Mouse (Mus musculus) neural tube, embryonic 11.5 days (tissue): ENCODE measurements around the gene Abca7. TPM values are rescaled to one million over a fixed set of nuclear protein-coding genes. Genes with fewer than 3 reads are reported as not detected.
A peak's percentile ranks its signal among the peaks of the same experiment; 100 is the strongest.

Experiments used
- ATAC-seq: fragments of 200-750 bp; cut with Nextera tagmentation; 2 replicates; pipeline ENCODE4 v1.8.0; 2017; ENCODE audit warnings: moderate number of reproducible peaks, mild to moderate bottlenecking, moderate TSS enrichment, moderate library complexity; ENCODE audit not compliant: insufficient read depth, low FRiP score, low TSS enrichment
- DNase-seq: peaks from one replicate; pipeline ENCODE4 v3.0.0-alpha.2; 2015; ENCODE audit warnings: low spot score
- H3K27ac ChIP-seq: fragments of 300-500 bp; sonication (generic); 2 replicates; pipeline ENCODE4 v1.5.1; 2014; ENCODE audit warnings: low read depth, mild to moderate bottlenecking, low read length
- H3K27me3 ChIP-seq: fragments of 300-500 bp; sonication (generic); 2 replicates; pipeline ENCODE4 v1.6.1; 2014; ENCODE audit warnings: mild to moderate bottlenecking, low read length, mixed read lengths; ENCODE audit not compliant: control insufficient read depth, insufficient read depth
- H3K36me3 ChIP-seq: fragments of 300-500 bp; sonication (generic); 2 replicates; pipeline ENCODE4 v1.6.1; 2014; ENCODE audit warnings: mild to moderate bottlenecking, low read length, moderate library complexity, mixed read lengths; ENCODE audit not compliant: control insufficient read depth, insufficient read depth
- H3K4me1 ChIP-seq: fragments of 300-500 bp; sonication (generic); 2 replicates; pipeline ENCODE4 v1.6.1; 2014; ENCODE audit warnings: low read length, mixed read lengths; ENCODE audit not compliant: control insufficient read depth, insufficient read depth
- H3K4me2 ChIP-seq: fragments of 300-500 bp; sonication (generic); 2 replicates; pipeline ENCODE4 v1.6.1; 2014; ENCODE audit warnings: low read depth, mild to moderate bottlenecking, moderate library complexity
- H3K4me3 ChIP-seq: fragments of 300-500 bp; sonication (generic); 2 replicates; pipeline ENCODE4 v1.5.1; 2014; ENCODE audit warnings: low read depth, low read length
- H3K9ac ChIP-seq: fragments of 300-500 bp; sonication (generic); 2 replicates; pipeline ENCODE4 v1.6.1; 2014; ENCODE audit warnings: mild to moderate bottlenecking, low read length
- H3K9me3 ChIP-seq: fragments of 300-500 bp; sonication (generic); 2 replicates; pipeline ENCODE4 v1.6.1; 2016; ENCODE audit warnings: low read length; ENCODE audit not compliant: control insufficient read depth
- WGBS: fragments of 180-500 bp; shearing (Covaris S2); extraction: QIAGEN DNeasy Blood & Tissue Kit; methylation state at CpG from one replicate; pipeline ENCODE4 v1.1.7; 2014; 5-methylcytosine and 5-hydroxymethylcytosine counted together
- polyA plus RNA-seq: library from polyadenylated mRNA; unstranded; fragments of >200 nt; fragmentation: Nextera tagmentation; extraction: Ambion mirVana; gene quantifications from 2 replicates; pipeline ENCODE4 v1.2.1, GENCODE M21; 2014

Abca7 gene
- polyA plus RNA-seq, 1 experiment from 2014 or later = 7.0 TPM

- 97% methylated on average over 20 of the region's 21 CpGs for WGBS
- Histone ChIP-seq H3K9ac (no peak overlapping the region), H3K27me3 (no peaks in the 10 kb centered on the region), H3K27ac (no peak overlapping the region), H3K36me3 (peaks cover 37% of the 10 kb centered on the region), H3K9me3 (no peaks in the 10 kb centered on the region), H3K4me2 (no peak overlapping the region), H3K4me3 (no peak overlapping the region), H3K4me1 (peaks cover 8% of the 10 kb centered on the region)
- ATAC-seq = no peak
- DNase-seq = no peak
Measured at GRCm38 (mm10) chr10:79978061-79978460, 18.2 kb upstream of the Abca7 start.

- no peak for ATAC-seq
- 92% methylated on average over 22 of the region's 22 CpGs for WGBS
Measured at GRCm38 (mm10) chr10:79979401-79980155, 16.7 kb upstream of the Abca7 start.

DNA sequence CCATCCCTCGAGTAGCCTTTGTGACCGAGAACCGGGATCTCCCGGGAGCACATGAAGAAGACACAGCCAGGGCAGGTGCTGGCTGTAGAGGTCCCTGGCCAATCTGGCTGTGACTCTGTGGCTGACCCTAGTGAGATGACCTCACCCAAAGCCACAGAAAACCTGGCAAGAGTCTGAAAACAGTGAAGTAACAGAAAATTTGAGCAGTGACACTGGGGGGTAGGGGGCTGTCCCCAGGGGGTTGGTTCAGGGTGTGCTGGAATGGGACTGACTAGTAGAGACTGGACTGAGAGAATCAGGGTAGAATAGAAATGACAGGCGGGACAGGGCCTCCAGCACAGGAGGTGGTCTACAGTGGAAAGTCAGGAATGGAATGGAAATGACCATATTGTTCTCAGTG is 13.1 kb upstream of the Abca7 start:
- Histone ChIP-seq H3K4me1 (peaks cover 20% of the 10 kb centered on the region), H3K27ac (no peak overlapping the region), H3K9ac (peak overlapping the region; percentile 89), H3K4me2 (peak overlapping the region; percentile 79), H3K36me3 (peaks cover 8% of the 10 kb centered on the region), H3K27me3 (peaks cover 12% of the 10 kb centered on the region), H3K9me3 (no peaks in the 10 kb centered on the region), H3K4me3 (peak overlapping the region; percentile 86)
- DNase-seq (no peak), ATAC-seq (no peak)
- 77% methylated on average over 5 of the region's 5 CpGs for WGBS

More at GRCm38 (mm10) chr10:79979401-79980155, 16.7 kb upstream of the Abca7 start:
- DNase-seq = no peak
- H3K4me1 ChIP-seq = peaks cover 13% of the 10 kb centered on the region
- no peak overlapping the region for H3K27ac ChIP-seq
- no peak overlapping the region for H3K4me3 ChIP-seq
- H3K9me3 ChIP-seq = no peaks in the 10 kb centered on the region
- peaks cover 37% of the 10 kb centered on the region for H3K36me3 ChIP-seq
- H3K27me3 ChIP-seq = no peaks in the 10 kb centered on the region
- no peak overlapping the region for H3K4me2 ChIP-seq
- no peak overlapping the region for H3K9ac ChIP-seq

DNA sequence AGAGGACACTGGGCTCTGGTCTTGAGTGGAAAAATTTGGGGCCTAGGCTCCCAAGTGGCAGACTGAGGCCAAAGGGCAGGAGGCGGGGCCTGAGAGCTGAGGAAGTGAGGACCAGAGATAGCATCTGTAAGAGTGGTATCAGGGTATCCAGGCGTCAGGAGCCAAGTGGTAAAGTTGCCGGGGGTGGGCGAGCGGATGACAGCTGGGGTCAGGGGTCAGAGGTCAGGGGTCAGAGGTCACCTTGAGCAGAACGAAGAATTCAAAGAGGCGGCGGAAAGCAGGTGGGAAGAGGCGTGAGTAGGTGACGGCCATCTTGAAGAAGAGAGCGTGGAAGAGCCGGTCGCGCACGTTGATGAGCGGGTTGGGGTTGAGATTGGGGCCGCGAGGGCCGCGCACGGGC is 12.6 kb upstream of the Abca7 start:
- Histone ChIP-seq H3K36me3 (peaks cover 5% of the 10 kb centered on the region; the same call in 1 of the 2 replicates), H3K4me1 (peaks cover 20% of the 10 kb centered on the region), H3K27ac (peak overlapping the region; percentile 87), H3K4me2 (peak overlapping the region; percentile 79), H3K27me3 (peaks cover 16% of the 10 kb centered on the region), H3K9me3 (no peaks in the 10 kb centered on the region), H3K9ac (peak overlapping the region; percentile 89), H3K4me3 (peak overlapping the region; percentile 86)
- no peak for ATAC-seq
- peak; percentile 58 for DNase-seq
- under 1% methylated on average over 13 of the region's 21 CpGs for WGBS

- Histone ChIP-seq H3K4me3 (peak within 1 kb of the TSS; percentile 86), H3K9ac (peak within 1 kb of the TSS; percentile 89), H3K36me3 (0 out of 2 replicates have a peak, but pooled peaks cover 2% of the 10 kb centered on the region), H3K4me2 (peak within 1 kb of the TSS; percentile 79), H3K27me3 (peaks cover 23% of the 10 kb centered on the region), H3K9me3 (no peaks in the 10 kb centered on the region), H3K27ac (peak within 1 kb of the TSS; percentile 87), H3K4me1 (peaks cover 20% of the 10 kb centered on the region)
- ATAC-seq (peak; percentile 78), DNase-seq (peak; percentile 93)
- WGBS = under 1% methylated on average over 49 of the region's 49 CpGs
Measured at GRCm38 (mm10) chr10:79984195-79984816, 12.0 kb upstream of the Abca7 start, which contains the start of gene Tmem259. Gene Tmem259, minus strand, starts transcription at chr10:79984330.

DNA sequence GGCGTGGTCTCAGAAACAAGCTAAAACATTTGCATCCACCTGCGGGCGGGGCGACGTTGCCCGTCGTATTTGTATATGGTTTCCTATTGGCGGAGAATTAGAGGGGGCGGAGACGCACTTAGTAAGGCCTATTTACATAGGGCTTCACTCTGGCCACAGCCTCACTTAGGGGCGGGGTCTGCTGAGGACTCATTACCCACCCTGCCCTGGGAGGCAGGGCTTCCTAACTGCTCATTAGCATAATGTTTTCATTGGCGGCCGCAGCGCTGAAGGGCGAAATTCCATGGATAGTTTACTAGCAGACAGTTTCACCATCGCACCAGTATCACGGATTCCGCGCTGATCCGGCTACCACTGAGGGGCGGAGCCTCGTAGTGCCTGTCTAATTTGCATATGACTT is 11.4 kb upstream of the Abca7 start:
- Histone ChIP-seq H3K27ac (peak overlapping the region; percentile 87), H3K27me3 (peaks cover 28% of the 10 kb centered on the region), H3K9ac (peak overlapping the region; percentile 55; the same call in 1 of the 2 replicates), H3K9me3 (no peaks in the 10 kb centered on the region), H3K36me3 (0 out of 2 replicates have a peak, but pooled peaks cover under 1% of the 10 kb centered on the region), H3K4me2 (peak overlapping the region; percentile 79), H3K4me3 (peak overlapping the region; percentile 86), H3K4me1 (peaks cover 20% of the 10 kb centered on the region)
- whole genome bisulfite sequencing = under 1% methylated on average over 22 of the region's 22 CpGs
- DNase-seq (peak; percentile 95), ATAC-seq (peak; percentile 94)

DNA sequence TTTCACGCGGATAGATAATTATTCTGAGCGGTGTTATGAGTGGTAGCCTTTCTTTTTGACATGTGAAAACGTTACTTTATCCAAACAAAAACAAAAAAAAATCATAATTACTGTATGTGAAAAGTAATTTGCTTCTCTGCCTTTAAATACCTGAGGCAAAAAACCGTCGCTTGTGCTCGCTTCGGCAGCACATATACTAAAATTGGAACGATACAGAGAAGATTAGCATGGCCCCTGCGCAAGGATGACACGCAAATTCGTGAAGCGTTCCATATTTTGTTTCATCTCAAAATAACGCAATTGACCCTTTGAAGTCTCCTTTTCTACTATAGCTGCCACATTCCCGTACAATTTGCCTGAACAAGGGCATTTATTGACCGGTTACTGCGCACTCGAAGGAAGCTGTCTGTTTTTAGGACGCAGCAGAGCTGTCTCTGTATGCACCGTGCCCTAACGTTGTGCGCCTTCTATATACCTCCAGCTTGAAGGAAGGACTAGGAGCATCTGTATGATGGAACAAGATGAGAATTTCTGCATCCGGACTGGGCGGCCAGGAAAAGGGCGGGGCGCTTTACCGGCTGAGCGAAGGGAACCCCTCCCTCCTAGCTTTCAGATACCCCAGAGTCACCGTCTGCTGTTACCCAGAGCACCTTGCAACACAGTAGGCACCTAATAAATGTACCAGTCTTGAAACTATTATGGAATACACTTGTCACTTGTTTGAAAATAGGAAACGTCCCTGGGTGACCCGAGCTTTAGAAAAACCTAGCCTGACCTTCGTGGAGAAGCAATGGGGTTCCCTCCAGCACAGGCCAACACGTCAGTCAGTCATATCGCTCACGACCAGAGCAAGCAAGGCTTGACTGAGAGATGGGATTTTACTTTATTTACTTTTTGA is 10.7 kb upstream of the Abca7 start:
- no peaks in the 10 kb centered on the region for H3K9me3 ChIP-seq
- H3K36me3 ChIP-seq = no peaks in the 10 kb centered on the region
- WGBS = 5% methylated on average over 35 of the region's 35 CpGs
- peak overlapping the region; percentile 87 for H3K27ac ChIP-seq
- no peak for ATAC-seq
- H3K4me2 ChIP-seq = peak overlapping the region; percentile 79
- peak; percentile 57 for DNase-seq
- peaks cover 20% of the 10 kb centered on the region for H3K4me1 ChIP-seq
- peak overlapping the region; percentile 55 for H3K9ac ChIP-seq
- H3K27me3 ChIP-seq = peaks cover 32% of the 10 kb centered on the region
- H3K4me3 ChIP-seq = peak overlapping the region; percentile 86

GRCm38 (mm10) chr10:79986232-79986878 is 9.9 kb upstream of the Abca7 start:
- H3K9ac ChIP-seq = no peak overlapping the region
- no peaks in the 10 kb centered on the region for H3K36me3 ChIP-seq
- H3K27ac ChIP-seq = no peak overlapping the region
- peak overlapping the region; percentile 79 for H3K4me2 ChIP-seq
- 46% methylated on average over 6 of the region's 6 CpGs for WGBS
- H3K4me3 ChIP-seq = peak overlapping the region; percentile 86
- H3K4me1 ChIP-seq = peaks cover 20% of the 10 kb centered on the region
- H3K27me3 ChIP-seq = peaks cover 32% of the 10 kb centered on the region
- DNase-seq = no peak
- peaks cover 1% of the 10 kb centered on the region; the same call in 1 of the 2 replicates for H3K9me3 ChIP-seq
- no peak for ATAC-seq
